Mouse (Mus musculus) kidney, adult 2 months (tissue): ENCODE data around the gene Kalrn. TPM values are rescaled to one million over a fixed set of nuclear protein-coding genes. Genes with fewer than 3 reads are reported as not detected.

ENCODE experiments used
- DNase-seq: peaks from one replicate; pipeline ENCODE4 v3.0.0; 2021
- H3K27ac ChIP-seq: fragments of 200-500 bp; 2 replicates; pipeline ENCODE4 v1.5.1; 2012; ENCODE audit warnings: low read depth, low read length, control low read depth, inconsistent platforms; ENCODE audit not compliant: insufficient read depth
- H3K27me3 ChIP-seq: fragments of 200-500 bp; replicated peaks from 2 replicates; pipeline ENCODE4 v1.6.1; 2012; ENCODE audit warnings: mild to moderate bottlenecking, moderate library complexity, low read length, inconsistent platforms; ENCODE audit not compliant: control insufficient read depth, insufficient read depth
- H3K36me3 ChIP-seq: fragments of 200-500 bp; 2 replicates; pipeline ENCODE4 v1.6.1; 2012; ENCODE audit warnings: mild to moderate bottlenecking, moderate library complexity, low read length, inconsistent platforms; ENCODE audit not compliant: control insufficient read depth, insufficient read depth
- H3K4me1 ChIP-seq: fragments of 200-500 bp; 2 replicates; pipeline ENCODE4 v1.6.1; 2011; ENCODE audit warnings: low read length; ENCODE audit not compliant: control insufficient read depth, insufficient read depth
- H3K4me3 ChIP-seq: fragments of 200-500 bp; 2 replicates; pipeline ENCODE4 v1.5.1; 2011; ENCODE audit warnings: mild to moderate bottlenecking, low read depth, low read length, control low read depth; ENCODE audit not compliant: insufficient read depth
- CTCF ChIP-seq: fragments of 200-500 bp; conservative IDR thresholded peaks from 2 replicates; pipeline ENCODE4 v1.5.1; 2011; ENCODE audit warnings: low read depth, mild to moderate bottlenecking, control low read depth, low read length, moderate library complexity, mixed read lengths; ENCODE audit not compliant: insufficient read depth, insufficient read length
- POLR2A ChIP-seq: fragments of 200-500 bp; IDR thresholded peaks from one replicate; pipeline ENCODE4 v1.6.1; 2011; ENCODE audit warnings: low read depth, low read length, control low read depth
- WGBS: fragments of 180-500 bp; shearing (Covaris S2); methylation state at CpG from one replicate; pipeline ENCODE4 v1.1.7; 2018; 5-methylcytosine and 5-hydroxymethylcytosine counted together
- polyA plus RNA-seq: library from polyadenylated mRNA; depleted of rRNA; stranded (reverse); fragments of >200 nt; gene quantifications from 2 replicates; pipeline ENCODE4 v1.2.3, GENCODE M21; 2012

Gene Kalrn
- polyA plus RNA-seq, 1 experiment: 8.6 TPM

DNA sequence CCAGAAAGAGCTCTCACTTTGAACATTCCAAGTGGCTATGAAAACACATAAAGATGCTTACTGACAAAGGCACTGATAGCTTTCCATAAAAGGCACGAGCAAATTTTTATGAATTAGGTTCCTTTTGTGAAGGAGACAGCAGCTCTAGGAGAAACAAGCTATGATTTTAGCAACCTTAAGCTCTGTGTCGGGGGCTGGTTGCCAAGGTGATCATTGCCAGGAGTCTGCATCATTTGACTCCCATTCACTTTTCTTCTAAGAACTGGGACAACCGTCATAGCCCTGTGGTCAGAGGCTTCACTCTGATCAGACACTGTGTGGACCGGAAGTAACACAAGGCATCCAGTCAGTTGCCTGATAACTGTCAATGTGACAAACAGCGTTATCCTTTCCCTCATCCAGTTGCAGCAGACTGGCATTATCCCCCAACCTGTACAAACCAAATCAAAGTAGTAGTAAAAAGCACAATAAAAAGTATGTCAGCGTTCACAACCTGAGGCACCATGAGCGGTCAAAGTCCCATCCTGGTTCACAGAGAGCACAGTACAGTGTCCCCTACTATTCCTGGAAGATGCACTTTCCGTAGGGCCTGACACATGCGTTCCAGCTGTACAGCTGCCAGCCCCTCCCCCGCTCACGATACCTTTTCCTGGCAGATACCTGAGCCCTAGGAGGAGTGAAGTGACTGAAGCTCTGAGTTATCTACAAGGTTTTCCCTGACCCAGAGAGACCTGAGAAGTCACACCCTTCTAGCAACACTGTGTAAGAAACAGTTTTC is 253.1 kb downstream of the Kalrn start:
- Histone ChIP-seq H3K4me3 (no peak overlapping the region), H3K4me1 (peaks cover 14% of the 10 kb centered on the region), H3K27me3 (no peaks in the 10 kb centered on the region), H3K27ac (no peak overlapping the region), H3K36me3 (no peaks in the 10 kb centered on the region)
- WGBS: 64% methylated on average over 11 of the region's 11 CpGs
- DNase-seq: peak; percentile 92
- TF ChIP-seq CTCF (no peak), POLR2A (no peak)

DNA sequence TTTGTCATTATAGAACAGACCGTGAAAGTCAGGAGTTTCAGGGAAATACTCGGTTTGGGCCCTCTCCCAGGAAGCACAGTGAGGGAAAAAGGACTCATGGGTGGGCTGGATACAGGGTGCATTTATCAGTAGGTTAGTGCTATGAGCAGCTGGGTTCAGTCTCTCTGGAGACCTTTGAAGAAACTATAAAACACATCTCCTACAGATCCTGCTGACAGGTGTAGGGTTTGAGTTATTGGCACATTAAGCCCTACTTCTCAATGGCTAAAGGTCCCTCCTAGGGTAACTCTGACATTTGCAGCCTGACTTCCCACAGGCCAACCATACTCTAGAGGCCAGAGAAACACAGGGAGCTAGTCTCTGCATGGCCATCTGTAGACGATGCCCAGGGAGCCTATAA is 256.2 kb downstream of the Kalrn start:
- no peak for TF ChIP-seq POLR2A
- TF ChIP-seq CTCF: no peak

DNA sequence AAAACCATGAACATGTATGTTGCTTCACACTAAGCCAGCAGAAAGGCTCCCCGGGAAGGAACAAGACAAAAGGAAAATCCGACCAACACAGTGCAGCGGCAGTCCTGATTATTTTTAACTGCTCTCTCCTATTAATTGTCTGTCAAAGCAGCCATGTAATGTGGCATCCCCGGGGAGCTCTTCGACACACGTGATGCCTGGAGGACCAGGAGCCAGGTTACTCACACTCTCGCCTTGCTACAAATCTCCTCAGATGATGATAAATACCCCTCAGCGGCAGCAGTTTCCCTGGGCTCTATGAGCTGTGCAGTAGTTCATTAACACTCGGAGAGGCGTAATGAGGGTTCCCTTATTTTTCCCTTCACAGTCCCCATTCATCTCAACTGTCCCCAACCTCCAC is 257.1 kb downstream of the Kalrn start:
- 65% methylated on average over 10 of the region's 10 CpGs for WGBS
- no peak overlapping the region for H3K27ac ChIP-seq

More for the DNA sequence above, 256.2 kb downstream of the Kalrn start:
- H3K4me1 ChIP-seq: no peaks in the 10 kb centered on the region; the same call in 1 of the 2 replicates
- H3K4me3 ChIP-seq: no peak overlapping the region
- H3K27ac ChIP-seq: no peak overlapping the region
- 41% methylated on average over 3 of the region's 3 CpGs for WGBS
- H3K36me3 ChIP-seq: no peaks in the 10 kb centered on the region
- no peak for DNase-seq
- H3K27me3 ChIP-seq: no peaks in the 10 kb centered on the region

DNA sequence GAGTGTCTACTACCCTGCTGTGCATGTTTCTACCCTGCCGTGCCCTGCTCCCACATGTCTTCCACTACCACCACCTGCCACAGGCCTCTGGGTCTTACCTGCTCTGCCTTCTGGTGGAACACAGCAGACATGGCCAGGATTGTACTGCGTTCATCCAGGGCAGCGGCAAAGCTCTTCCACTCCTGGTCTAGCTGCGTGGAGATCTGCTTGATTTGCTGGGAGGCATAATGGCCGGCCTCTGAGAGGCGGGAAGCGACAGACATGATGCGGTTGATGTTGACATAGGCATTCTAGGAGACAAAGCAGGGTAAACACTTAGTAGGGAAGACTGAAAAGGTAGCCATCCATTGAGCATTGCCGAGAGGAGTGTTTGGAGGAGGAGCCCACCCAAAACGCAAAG is 259.3 kb downstream of the Kalrn start:
- Histone ChIP-seq H3K27me3 (no peaks in the 10 kb centered on the region), H3K4me1 (no peaks in the 10 kb centered on the region; the same call in 1 of the 2 replicates), H3K27ac (no peak overlapping the region), H3K4me3 (no peak overlapping the region), H3K36me3 (no peaks in the 10 kb centered on the region)
- TF ChIP-seq POLR2A (no peak), CTCF (no peak)
- 97% methylated on average over 10 of the region's 10 CpGs for WGBS
- DNase-seq: no peak

More for the DNA sequence above, 257.1 kb downstream of the Kalrn start:
- TF ChIP-seq CTCF: no peak
- TF ChIP-seq POLR2A: no peak
- Histone ChIP-seq H3K36me3 (no peaks in the 10 kb centered on the region), H3K4me3 (no peak overlapping the region), H3K27me3 (no peaks in the 10 kb centered on the region), H3K4me1 (no peaks in the 10 kb centered on the region; the same call in 1 of the 2 replicates)
- DNase-seq: no peak

DNA sequence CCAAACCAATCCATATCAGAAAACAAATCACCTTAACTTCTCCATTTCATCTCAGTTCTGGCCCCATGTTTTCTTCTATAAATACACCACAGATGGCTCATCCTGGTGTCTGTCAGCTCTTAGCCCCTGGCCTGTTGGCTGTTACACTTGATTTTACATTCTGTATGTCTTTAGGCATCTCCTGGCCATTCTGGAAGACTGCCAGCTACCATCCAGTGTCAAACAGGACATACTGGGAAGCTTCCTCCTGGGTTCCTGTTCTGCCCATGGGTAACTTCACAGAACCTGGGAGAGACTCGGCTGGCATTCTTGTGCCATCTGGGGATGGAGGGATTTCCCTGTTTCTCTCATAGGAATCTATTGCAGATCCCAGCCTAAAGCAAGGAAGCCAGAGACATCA is 261.8 kb downstream of the Kalrn start:
- Histone ChIP-seq H3K36me3 (no peaks in the 10 kb centered on the region), H3K27ac (no peak overlapping the region), H3K4me3 (no peak overlapping the region), H3K27me3 (no peaks in the 10 kb centered on the region), H3K4me1 (no peaks in the 10 kb centered on the region; the same call in 1 of the 2 replicates)
- DNase-seq: no peak
- TF ChIP-seq POLR2A (no peak), CTCF (no peak)
- WGBS: 94% methylated on average over 1 of the region's 1 CpGs

DNA sequence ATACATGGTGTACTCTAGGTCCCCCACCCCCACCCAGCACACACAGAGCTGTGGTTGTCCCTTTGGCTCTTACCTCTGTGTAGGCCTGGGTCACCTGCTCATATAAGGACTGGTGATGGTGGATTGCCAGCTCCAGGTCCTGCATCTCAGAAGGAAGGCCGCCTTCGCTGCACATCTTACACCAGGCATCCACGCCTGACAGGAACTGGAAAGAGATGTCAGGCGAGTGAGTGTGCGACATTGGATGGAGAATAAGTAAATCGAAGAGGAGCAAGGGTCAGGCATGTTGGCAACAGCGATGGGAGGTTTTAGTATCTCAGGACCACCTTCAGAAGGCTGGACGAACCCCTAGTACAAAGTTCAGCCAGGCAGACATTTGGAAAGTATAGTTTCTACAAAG is 263.0 kb downstream of the Kalrn start:
- H3K4me3 ChIP-seq: no peak overlapping the region
- H3K36me3 ChIP-seq: no peaks in the 10 kb centered on the region
- WGBS: 91% methylated on average over 8 of the region's 8 CpGs
- no peak overlapping the region for H3K27ac ChIP-seq
- H3K27me3 ChIP-seq: no peaks in the 10 kb centered on the region
- no peak for DNase-seq
- no peaks in the 10 kb centered on the region; the same call in 1 of the 2 replicates for H3K4me1 ChIP-seq
- no peak for TF ChIP-seq CTCF
- TF ChIP-seq POLR2A: no peak

DNA sequence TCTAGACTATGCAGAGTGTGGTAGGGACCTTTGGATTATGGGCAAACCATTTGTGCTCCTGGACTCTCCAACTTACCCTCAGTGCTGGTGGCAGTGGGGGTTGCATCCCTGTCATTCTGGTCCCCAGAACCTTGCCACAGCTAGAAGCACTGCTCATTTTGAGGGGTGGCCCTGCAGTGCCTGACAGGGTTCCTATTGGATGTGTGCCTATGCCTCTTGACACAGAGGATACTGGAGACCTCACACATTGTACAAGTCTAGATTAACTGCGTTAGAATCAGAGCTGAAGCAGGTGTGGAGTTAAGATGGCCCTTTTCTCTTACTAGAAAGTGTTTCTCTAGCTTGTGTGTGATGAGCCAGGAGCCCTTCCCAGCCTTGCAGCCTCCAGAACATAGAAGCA is 265.0 kb downstream of the Kalrn start:
- 86% methylated on average over 1 of the region's 1 CpGs for WGBS
- H3K27me3 ChIP-seq: no peaks in the 10 kb centered on the region
- DNase-seq: no peak
- TF ChIP-seq POLR2A (no peak), CTCF (no peak)
- H3K27ac ChIP-seq: no peak overlapping the region
- no peaks in the 10 kb centered on the region for H3K36me3 ChIP-seq
- no peaks in the 10 kb centered on the region; the same call in 1 of the 2 replicates for H3K4me1 ChIP-seq
- H3K4me3 ChIP-seq: no peak overlapping the region

DNA sequence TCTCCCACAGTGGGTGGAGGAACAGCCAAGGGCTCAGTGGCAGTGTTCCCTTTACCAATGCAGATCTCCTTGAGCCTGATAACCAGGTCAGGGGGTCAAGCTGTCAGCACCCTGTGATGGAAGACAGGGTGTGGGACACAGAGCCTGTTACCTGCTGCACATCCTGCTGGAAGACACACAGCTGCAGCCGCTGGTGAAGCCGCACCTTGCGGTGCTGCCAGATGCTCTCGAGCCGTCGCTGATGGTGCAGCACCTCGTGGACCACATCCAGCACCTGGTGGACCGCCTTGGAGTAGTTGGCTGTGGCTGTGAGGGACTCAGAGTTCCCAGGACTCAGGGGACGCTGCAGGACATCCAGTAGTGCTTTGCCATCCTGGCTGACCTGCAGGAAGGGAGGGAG is 265.9 kb downstream of the Kalrn start:
- WGBS: 89% methylated on average over 9 of the region's 9 CpGs
- DNase-seq: no peak
- TF ChIP-seq POLR2A (no peak), CTCF (no peak)
- no peak overlapping the region for H3K4me3 ChIP-seq
- H3K36me3 ChIP-seq: no peaks in the 10 kb centered on the region
- H3K27me3 ChIP-seq: no peaks in the 10 kb centered on the region
- H3K27ac ChIP-seq: no peak overlapping the region
- H3K4me1 ChIP-seq: no peaks in the 10 kb centered on the region
